Mouse (Mus musculus) adipocyte (in vitro differentiated cells): ENCODE measurements around the gene 5730522E02Rik.
"Not testable (repeated sequence)": the region's sequence is repeated elsewhere in the genome, so short reads cannot be mapped to it uniquely, and the experiment has no call there.

Experiments
- DNase-seq: peaks from one replicate; pipeline ENCODE4 v3.0.0-alpha.2; 2016; ENCODE audit warnings: low spot score

The 5730522E02Rik gene

DNA sequence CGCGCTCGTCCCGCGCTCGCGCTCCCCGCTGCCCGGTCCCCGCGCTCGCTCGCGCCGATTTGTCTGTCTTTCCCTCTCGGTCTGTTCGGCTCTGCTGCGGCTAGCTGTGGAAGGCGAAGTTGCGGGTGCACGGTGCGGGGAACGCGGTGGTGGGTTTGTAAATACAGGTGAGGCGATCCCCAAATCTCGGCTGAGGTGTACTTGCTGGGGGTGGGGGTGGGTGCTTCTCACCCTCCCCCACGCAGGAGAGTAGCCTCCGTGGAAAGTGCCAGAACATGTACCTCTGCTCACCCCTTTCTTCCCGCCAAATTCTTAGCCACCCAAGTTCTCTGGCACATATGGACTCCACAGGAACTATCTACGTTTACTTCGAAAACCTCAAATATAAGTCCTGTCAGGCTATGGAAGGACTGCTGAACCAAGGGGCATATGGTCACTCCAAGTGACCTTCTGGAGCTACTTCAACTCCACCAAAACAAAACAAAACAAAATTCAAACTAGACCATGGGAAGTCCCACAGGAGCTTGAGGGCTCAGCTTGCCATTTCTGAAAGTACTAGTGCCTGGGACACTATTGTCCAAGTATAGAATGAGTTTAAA, at the start of gene 5730522E02Rik:
Gene 5730522E02Rik, minus strand, starts transcription at position 182 of the 599 bp plus-strand sequence.
- no peak for DNase-seq

DNA sequence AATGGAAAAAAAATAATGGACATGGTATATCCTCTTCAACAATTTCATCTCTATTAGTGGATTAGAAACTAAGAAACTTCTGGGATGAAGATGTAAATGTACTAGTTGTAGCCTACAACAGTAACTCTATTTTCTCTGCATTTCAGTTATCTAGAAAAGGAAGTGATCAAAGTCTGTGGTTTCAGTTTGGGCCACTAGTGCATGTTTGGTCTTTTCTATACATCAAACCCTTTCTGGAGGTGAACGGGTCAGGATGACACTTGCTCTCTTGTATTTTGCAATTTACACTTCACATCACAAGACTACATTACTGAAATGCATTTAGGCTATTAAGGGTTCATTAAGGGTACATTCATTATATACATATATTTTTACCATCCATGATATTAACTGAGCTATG, 26.0 kb upstream of the 5730522E02Rik start:
- DNase-seq: no peak

DNA sequence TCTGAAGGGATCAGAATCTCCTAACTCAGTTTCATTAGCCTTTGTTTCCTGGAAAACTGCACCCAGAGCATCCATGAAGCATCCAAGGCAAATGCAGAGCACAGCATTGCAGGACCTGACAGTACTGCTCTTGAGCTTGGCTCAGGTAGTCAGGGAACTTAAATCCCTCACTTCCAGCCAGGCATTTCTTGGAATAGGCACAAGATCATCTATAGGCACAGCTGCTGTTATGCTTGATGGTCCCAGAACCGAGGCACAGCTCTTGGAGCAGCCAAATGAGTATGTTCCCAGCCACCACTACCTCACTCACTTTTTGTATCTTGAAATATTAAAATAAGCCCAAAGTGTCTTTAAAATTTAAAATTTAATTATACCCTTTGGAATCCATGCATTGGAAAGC, 19.3 kb upstream of the 5730522E02Rik start:
- DNase-seq: no peak

DNA sequence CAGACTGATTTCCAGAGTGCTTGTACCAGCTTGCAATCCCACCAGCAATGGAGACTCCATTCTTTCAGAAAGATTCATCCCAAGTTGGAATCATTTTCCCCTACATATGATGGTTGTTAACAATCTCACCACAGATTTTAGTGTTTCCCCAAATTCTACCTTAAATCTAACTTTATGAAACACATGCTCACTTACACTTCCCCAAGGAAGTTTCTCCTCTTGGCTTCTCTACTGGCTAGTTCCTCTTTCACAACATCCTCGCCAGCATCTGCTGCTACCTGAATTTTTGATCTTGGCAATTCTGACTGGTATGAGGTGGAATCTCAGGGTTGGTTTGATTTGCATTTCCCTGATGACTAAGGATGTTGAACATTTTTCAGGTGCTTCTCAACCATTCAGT, 3.1 kb upstream of the 5730522E02Rik start:
- not testable (repeated sequence) for DNase-seq

DNA sequence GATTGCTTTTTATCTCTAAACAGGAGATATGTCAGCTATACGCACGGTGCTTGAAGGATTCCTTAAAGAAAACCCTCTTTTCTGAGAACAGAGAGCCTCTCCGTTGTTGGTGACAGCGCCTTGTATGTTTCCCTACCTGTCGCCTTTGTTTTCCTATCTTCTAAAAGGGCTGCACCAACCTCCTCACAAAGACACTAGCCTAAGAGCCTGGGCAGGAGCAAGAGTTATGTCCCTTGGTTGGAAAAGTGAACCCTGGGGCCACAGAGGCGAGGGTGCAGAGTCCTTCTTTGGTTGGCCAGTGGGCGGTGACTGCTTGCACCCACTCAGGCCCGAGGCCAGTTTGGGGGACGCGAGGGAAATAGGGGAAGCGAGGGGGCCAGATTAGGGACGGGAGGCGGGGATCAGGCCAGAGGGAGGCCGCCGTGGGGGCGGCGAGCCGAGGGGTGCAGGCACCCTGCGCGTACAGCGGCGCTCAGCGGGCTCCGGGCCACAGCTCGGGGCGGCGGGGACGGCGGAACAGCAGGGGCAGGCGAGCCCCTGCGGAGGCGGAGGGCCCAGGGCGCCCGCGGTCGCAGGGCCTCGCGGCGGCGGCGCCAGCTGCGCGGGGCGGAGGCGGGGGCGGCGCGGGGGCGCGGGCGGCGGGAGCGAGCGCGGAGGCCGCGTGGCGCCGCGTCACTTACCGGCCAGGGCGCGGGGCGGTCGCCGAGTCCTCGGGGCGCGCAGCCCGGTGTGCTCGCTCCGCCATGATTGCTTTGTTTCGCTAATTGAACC, 567 bp downstream of the 5730522E02Rik start:
- no peak for DNase-seq

DNA sequence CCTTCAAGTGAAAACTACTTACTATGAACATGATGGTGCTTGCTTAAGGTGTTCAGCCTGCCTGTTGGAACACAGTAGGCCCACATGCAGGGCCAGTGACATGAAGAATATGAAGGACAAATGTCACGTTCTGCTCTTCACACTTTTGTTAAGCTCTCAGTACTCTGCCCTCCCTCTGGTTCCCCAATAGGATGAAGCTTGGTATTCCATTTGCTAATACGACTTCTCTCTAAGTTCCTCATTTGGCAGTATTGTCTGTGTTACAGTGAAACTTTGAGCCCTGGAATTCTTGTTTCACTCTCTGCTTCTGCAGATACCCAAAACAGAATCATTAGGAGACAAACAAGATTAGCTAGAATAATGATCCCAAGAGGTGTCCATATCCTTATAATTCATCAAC, 7.1 kb downstream of the 5730522E02Rik start:
- DNase-seq: no peak

DNA sequence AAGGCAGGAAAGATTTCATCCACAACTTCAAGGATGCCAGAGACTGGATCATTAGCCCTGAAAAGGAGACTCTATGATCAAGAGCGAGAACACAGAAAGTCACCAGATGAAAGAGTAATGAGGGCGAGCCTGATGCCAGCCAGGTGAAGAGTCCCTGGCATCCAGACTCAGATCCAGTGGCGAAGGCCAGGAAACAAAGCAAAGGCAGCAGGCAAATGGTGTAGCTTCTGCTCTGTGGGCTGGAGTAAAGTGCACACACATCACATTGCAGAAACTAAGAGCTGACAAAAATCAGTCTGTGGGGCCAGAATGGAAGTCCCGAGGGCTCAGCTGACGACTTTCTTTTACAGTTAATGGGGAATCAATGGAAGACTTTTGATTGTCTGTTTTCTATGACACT, 7.7 kb downstream of the 5730522E02Rik start:
- DNase-seq: no peak

DNA sequence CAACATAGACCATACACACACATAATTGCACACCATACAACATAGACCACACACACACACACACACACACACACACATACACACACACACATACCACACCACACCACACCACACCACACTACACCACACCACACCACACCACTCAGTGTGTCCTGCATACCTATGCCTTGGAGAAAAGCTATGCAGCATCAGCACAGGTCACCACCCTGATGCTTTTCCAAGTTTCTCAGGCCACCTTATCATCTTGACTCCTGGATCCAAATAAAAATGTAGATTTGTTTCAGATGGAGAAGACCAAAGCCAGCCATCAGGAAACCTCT, 8.8 kb downstream of the 5730522E02Rik start:
- no peak for DNase-seq

DNA sequence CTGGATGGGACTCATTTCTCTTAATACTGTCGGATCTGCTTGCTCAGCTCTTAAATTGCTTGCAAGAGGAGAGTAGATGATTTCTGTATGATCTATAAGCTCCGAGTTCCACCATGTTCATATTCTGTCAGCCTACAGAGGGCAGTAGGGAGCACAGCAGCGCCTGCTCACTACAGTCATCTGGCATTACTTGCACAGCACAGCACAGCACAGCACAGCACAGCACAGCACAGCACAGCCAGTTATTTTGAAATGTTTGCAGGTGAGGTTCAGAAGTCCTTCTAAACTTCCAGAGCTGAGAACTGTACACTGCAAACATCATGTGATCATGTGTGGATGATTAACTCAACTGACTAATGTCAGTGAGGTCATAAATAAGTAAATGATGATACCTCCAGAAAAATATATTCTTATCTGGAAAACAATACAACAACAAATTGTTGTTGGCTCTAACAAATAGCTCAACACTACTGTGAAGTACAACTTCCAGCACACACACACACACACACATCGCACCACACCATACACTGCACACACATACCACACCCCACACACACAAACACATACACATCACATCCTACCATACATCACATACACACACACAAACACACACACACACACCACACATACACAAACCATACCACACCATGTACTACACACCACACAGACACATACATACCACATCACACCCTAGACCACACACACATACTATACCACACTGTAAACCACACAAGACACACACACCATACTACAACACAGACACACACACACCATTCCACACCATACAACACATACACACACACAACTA, 9.4 kb downstream of the 5730522E02Rik start:
- peak; percentile 18 for DNase-seq

DNA sequence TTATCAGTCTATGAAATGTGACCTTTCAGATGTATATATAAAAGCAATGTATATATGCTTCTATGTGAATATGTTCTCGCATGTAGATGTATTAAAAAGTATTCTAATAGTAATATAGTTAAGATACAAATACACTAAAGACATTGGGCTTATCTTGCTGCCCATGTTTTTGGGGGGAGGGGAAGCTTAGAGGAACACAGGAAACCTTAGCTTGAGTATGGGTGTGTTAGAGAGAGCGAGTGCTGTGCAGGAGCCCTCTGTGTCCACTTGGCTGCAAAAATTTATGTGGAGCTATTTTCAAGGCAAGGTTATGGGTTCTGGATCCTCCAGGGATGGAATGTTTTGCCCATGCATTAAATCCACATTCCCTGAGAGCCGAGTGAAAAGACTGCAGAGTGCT, 15.1 kb downstream of the 5730522E02Rik start:
- no peak for DNase-seq

DNA sequence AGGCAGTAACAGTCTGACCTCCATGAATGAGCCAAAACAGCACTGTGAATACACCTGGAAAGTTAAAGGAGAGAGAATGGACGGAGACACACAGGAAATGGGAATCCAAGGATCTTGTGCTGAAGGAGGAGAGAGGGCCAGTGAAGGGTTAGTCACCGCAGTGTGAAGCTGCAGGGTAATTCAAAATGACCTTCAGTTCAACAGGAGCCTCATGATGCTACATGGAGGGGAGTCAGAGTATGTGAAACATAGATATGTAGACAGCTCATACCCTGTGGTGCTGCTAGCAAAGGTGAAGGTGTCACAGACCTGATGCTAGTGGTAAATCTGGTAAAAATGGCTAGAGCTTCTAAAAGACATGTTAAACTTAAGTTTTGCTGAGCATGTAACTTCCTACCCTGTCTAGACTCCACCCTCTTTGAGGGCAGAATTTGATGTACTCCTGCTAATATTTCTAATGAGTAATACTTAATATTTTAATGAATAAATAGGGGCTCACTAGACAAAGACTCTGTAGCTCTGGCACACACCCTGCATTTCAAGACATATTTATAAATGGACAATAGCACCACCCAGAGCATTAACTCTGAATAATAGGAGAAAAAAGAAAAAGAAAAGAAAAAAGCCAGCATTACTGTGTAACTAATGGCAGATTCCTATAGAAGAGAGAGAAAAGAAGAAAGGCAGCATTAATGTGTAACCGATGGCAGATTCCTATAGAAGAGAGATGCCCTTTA, 23.2 kb downstream of the 5730522E02Rik start:
- no peak for DNase-seq

DNA sequence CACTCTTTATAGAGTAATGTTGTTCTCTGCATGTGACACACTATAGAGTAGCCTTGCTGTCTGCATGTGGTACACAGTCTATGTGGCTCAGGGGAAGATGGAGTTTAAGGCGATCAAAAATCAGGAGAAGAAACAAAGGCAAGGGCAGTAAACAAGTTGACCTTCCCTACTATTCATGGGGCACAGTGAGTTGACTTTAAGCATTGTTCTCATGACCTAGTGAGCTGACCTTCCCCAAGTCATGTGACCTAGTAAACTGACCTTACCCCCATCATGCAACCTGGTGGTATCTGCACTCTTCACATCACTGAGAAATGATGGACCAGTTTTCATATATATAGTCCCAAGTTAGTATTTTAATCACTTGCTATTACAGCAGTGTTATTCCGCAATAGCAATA, 40.0 kb downstream of the 5730522E02Rik start:
- DNase-seq: no peak

DNA sequence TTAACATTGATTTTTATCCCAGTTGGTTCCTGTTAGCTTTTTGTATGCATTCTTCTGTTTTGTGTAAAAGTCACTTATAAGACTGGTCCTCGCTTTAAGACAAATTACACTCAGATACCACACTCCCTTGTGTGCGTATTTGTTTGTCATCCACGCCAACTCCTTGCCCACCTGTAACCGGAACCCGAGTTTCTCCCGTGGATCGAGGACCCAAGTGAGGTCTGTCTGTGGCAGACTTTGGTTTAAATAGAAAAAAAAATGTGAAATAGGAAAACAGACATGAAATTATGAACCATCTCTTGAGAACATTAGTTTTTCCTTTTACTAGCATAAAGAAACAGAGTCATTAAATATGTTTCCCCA, 43.0 kb downstream of the 5730522E02Rik start:
- no peak for DNase-seq

DNA sequence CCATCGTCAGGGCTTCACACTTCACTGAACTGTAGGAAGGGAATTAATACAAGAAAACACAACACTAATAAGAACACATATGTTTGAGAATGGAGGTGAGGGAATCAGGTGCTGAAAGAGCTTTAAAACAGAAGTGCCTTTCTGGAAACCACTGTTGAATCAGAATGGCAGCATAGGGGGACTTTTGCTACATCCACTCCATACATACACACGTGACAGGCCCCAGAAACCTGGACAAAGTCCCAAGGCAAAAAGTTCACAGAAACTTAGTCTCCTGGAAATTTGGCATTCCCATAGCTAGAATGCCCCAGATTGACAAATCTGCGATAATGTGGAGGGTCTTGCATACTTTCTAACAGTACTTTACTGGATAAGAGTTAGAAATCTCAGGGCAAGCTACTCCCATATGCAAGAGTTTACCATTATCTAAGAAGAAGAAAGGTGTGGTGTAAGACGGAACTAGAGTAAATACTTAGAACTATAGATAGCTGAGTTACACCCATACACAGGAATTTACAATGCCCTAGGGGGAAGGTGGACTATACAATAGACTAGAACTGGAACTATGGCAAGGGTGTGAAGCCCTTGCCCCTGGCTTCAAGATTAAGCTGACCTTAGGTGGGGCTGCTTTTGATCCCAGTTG, 43.5 kb downstream of the 5730522E02Rik start:
- no peak for DNase-seq

DNA sequence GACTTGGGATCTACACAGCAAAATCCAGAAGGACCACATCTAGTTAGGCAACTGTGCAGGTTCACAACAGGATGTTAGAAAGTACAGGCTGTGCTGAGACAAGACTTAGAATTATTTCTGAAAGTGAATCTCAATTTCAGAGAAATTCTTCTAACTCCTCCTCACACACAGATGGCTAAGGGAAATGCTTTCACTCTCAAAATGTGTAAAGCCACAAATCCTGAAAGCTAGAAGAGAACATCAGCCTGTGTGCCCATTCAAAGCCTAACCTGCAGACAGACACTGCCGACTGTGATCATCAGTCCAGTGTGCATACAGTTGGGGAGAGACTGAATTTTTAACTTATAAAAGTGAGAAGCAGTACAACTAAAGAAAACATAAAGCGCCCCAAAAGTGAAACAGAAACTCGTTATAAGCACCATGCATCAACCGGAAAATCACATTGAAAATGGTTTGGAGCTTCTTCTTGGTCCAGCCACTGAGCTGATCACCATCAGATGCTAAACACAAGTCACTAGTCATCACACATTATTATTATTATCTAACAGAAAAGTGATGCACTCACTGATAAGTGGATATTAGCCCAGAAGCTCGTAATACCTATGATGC, 45.8 kb downstream of the 5730522E02Rik start:
- no peak for DNase-seq

DNA sequence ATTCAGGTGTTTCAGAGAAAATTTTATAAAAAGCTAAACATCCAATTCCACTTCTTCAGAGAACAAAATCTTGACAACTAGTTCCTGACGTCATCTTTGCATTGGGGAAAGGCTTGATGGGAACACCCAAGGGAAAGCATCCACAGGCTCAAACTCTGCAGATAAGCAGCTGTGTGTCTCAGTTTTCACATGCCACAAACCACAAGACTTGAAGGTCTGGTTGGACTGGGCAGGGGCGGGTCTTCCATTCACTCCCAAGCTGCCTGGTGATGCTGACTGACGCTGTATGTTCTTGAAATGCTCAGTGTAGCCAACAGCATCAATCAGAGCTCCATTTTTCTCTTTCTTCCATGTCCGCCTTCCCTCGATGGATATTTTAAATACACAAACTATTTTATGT, 49.2 kb downstream of the 5730522E02Rik start:
- no peak for DNase-seq

DNA sequence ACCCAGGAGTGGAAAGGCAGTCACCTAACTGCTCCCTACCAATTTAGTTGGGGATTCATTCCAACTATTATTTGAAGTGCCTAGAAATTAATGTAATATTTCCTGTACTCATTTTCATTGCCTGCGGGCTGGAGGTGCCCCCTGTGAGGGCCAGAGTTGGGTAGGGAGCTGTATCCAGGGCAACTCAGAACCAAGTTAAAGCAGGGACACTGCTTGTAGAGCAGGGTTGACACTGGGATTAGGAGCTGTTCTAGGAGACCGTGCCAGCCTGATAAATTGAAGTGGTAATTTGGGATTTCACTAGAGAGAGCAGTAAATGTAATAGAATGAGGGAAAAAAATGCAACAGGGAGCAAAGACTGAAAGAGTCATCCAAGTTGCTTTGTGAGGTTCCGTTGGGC, 51.5 kb downstream of the 5730522E02Rik start:
- no peak for DNase-seq

DNA sequence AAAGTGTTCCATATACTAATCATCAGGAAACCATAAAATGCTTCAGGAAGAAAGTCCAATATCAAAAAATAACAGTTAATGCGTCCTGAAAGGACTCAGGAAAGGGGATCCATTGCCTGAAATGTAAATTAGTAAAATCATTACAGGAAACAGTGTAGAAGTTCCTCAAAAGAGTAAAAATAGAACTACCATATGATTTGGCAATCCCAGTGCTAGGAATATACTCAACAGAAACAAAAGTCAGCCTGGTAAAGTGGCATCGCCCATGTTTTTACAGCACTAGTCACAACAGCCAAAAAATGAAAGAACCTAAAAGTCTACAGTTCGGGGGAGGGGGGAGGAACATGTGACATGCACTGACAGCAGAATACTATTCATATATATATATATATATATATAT, 70.5 kb downstream of the 5730522E02Rik start:
- no peak for DNase-seq

DNA sequence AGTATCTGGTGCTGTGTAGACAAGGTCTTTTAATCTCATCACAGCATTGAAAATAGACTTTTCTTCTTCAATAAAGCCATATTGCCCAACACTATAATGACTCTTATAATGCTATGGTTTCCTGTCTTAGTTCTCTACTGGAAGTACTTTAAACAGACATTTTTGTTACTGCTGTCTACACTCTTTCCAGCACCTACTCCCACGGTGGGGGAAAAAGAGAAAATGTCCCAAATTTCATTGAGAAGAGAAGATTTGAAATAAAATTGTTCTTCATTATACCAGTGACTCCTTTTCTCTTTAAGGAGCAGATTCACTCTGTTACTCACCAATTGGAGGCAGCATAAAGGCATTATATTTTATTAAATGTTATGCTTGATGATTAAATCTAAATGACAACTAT, 72.5 kb downstream of the 5730522E02Rik start:
- no peak for DNase-seq

DNA sequence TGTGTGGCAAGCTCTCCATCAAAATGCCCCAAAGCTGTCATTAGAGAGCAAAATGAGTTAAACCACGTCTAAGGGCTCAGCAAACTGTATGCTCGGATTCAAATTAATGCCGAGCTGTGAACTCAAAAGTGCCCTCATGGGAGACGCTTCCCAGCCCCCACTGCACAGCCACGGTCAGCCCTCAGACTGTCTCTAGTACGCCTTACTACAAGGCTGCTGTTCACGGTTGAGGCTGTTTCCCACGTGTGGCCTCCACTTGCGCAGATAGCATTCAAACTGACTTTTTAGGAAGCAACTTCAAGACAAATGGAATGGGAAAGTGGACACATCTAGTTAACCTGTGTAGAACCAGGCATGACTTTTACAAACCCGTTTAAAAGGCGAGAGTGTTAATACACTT, 79.7 kb downstream of the 5730522E02Rik start:
- DNase-seq: no peak

DNA sequence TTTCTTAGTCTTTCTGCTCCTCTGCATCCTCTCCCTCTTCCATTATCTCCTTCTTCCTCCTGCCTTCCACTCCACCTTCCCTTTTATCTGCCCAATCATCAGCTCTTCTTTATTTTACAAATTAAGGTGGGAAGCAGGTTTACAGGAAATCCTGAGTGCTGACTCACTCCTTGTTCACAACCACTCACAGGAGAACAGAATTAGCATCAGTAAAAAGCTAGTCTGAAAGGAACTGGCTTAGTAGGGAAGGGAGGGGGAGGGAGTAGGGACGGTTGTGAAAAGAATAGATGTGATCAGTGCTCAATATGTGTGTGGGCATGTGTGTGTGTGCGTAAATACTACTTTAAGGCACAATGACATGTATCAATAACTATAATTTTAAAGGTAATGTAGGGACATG, 81.5 kb downstream of the 5730522E02Rik start:
- DNase-seq: no peak

DNA sequence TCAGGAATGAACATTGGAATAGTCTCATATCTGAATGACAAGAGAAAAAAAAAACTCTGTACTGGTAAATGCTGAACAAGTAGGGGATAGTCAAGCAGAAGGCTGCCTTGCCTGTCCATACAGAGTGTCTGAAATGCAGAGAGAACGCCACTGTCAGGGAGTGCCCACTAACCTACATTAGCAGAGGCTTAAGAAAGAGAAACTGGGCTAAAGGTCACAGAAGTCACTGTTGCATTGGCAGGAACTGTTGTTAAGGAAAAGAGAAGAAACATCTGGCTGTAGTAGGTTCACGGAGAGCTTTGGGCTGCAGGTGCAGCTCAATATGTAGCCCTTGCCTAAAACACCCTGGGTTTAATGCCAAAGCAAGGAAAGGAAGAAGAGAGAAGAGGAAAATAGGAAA, 82.2 kb downstream of the 5730522E02Rik start:
- peak; percentile 4 for DNase-seq
